Mouse (Mus musculus): ENCODE results near the gene Cnppd1.

DNA sequence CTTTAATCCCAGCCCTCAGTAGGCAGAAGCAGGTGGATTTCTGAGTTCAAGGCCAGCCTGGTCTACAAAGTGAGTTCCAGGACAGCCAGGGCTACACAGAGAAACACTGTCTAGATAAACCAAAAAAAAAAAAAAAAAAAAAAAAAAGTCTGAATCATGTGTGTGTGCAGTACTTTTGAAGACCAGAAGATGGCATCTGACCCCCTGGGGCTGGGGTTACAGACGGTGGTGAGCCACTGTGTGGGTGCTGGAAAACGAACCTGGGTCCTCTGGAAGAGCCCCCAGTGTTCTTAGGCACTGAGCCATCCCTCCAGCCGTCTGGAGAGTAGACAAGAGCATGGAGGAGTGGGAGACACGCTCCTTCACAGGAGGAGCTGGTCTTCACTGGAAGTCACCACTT is 39.6 kb upstream of the Cnppd1 start:
- TF ChIP-seq CTCF (IDR thresholded peaks at IDR 0.05): peak; percentile 32
- no peak for TF ChIP-seq EP300 (IDR thresholded peaks at IDR 0.05)

Measured in lung, postnatal 0 days (tissue).